Mouse (Mus musculus) hindlimb bud, embryonic 11.5 days (tissue): ENCODE results near the gene Trak1.

Experiments
- DNase-seq: peaks from one replicate; pipeline ENCODE4 v3.0.0-alpha.2; 2012; ENCODE audit warnings: low read depth, low spot score; ENCODE audit errors: extremely low spot score

Trak1 gene

DNA sequence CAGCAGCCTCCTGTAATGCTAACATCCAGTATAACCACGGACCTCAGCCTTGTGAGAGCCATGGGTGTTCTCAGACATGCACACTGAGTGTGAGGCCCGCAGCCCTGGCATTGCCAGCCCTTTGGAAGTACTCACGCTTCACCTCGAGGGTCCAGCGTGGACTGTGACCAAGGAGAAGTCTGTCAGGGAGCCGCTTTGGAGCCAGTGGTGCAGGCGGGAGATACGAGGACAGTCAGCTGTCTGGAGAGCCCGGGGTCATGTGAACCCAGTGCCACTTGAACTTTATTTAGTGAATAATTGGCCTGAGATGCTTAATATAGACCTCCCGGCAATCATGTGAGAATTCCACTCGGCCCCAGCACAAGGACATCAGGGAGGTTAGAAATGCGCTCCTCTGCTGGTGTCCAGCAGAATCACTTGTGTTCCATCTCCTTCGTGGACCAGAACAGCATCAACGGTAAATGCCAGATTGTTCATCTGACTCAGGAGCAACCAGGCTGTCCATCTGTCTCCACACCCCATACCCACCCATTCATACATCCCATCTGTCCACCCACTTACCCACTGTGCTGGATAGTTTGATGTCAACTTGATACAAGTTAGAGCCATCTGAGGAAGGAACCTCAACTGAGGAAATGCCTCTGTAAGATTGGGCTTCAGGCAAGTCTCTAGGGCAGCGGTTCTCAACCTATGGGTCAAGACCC, 48.3 kb downstream of the Trak1 start:
- no peak for DNase-seq

DNA sequence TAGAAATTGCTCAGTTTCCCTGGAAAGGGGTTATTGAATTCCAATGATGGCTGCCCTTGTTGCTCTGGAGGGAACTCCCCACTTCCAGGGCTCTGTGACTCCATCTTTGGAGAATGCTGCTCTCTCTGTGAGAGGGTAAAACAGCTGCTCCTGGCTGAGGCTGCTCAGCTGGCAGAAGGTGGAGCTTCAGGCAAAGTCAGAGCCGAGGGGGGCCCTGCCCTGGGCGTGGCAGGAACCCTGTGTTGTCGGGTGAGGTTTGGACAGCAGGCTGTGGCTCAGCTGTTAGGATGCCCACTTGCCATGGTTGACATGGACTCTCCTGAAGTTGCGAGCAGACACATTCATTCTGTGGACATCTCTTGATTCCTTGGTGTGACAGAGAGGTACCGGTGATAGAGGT, 49.3 kb downstream of the Trak1 start:
- no peak for DNase-seq

DNA sequence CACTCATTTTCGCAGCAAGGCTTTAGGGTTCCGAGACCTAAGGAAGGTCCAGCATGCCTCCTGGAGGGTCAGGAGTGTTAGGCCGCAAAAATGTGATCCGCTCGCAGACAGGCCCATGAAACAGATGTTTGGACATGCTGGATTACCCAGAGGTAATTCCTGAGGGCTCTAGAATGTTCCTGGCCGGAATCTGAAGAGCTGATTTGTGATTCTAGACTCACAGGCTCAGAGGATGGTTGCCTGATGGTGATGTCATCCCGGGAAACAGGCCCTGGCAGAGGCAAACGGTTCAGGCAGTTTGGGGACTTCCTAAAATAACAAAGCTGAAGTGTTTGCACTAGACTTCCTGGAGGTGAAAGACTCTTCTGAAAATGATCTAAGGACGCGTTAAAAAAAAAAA, 50.7 kb downstream of the Trak1 start:
- DNase-seq, result no peak

DNA sequence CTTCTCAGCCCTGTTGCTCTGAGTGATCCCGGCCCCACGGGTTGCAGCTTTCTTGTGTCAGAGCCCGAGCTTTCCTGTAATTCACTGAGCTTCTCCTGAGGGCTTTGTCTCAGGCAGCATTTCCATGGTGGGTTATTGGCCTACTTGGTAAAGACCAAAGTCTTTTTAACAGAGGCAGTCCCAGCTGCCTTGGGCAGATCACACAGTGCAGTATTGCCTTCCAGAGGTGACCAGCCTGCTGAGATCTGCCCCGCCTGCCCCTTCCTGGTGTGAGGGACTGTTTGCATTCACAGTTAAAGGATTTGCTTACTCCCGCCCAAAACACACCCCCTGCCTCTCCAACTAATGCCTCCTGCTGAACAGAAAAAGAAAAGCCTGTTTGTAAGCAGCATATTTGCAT, 51.2 kb downstream of the Trak1 start:
- no peak for DNase-seq

DNA sequence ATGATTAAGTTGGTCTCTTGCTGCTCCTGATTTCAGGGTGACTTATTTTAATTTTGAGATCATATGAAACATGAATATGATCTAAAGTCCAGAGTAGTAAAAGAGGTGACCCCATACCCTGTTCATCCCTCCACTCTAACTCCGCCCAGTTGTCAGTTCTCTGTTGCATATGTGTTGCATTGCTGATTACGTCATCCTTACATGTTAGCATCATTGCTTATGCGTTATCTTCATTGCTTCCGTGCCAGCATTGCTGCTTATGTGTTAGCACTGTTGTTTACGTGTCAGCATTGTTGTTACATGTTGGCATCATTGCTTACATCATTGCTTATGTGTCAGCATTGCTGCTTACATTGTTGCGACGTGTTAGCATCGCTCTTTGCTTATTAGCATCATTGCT, 51.8 kb downstream of the Trak1 start:
- no peak for DNase-seq

DNA sequence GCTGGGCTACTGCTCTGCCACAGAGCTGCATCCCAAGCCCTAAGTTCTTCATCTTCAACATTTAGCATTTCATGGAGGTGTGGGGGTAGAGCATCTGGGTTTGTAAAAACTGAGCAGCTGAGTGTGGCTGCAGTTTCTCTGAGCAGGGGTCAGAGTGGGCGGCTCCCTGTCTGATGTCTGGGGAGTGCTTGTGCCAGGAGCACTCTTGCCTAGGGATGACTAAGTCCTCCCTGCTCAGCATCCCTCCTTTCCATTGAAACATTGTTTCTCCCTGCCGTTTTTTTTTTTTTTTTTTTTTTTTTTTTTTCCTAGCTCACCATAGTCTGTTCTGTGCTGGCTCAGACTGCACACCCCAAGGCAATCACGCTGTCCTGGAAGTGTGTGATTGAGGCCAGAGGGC, 53.3 kb downstream of the Trak1 start:
- DNase-seq, result no peak

DNA sequence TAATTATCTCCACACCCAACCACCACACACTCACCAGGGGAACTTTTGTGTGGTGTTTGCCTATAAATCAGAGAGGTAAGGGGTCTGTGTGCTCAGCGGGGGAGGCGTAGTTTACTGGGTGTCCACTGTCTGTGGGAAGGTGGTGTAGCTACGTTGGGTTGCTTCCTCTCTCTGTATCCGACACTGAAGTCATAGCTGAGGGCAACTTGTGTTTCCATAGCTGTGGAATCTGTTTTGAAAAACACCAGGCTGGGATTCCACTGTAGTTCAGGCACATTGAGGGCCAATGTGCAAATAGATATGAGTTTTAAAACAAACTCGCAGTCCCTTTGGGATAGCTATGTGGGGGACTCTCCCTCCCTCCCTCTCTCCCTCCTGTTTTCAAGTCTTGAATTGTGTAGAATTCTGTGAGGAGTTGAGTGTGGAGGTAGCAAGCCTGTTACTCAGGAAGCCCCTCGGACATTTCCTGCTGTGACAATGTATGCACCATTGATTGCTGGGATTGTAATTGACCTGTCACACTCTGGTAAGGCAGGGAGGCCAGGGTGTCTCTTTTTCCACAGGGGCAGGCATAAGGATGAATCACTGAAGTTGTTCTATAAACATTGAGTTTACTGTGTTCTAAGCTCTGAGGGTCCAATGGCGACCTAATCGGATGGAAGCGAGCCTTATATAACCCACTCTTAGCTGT, 54.2 kb downstream of the Trak1 start:
- DNase-seq, result no peak

DNA sequence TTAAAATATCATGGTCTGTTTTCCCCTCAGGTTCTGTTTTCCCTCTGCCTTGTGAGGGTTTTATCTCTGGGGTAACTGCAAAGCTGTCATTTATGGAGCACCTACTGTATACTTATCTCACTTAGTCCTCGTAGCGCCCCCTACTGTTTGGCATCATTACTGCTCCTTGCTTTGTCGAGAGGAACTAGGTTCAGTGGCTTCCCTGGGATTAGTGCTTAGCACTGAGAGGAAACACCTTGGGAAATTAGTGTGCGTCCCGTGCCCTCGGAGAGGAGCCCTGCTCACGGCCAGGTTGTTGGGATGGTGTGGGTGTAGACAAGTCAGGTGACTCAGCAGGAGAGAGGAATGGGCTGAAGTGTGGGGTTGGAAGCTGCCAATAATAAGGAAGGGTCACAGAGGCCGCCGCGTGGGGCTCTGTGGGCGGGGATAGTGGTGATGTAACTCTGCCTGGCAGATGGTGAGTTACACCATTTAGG, 54.9 kb downstream of the Trak1 start:
- no peak for DNase-seq

DNA sequence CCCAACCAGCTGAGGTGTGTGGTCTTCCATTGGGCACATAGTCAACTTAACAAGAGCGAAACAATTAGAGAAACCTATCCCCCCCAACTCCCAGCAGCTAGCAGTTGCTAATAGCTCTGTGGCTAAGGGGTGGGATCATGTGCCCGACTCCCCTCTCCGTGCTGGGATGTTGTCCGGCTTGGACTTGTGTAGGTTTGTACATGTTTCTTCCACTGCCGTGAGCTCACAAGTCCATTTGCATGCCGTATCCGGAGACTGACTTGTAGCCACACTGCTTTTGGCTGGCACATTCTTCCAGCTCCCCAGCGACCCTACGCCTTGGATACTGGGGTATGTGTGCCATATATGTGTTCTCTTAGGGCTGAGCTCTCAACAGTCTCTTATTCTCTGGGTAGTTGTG, 55.4 kb downstream of the Trak1 start:
- no peak for DNase-seq

DNA sequence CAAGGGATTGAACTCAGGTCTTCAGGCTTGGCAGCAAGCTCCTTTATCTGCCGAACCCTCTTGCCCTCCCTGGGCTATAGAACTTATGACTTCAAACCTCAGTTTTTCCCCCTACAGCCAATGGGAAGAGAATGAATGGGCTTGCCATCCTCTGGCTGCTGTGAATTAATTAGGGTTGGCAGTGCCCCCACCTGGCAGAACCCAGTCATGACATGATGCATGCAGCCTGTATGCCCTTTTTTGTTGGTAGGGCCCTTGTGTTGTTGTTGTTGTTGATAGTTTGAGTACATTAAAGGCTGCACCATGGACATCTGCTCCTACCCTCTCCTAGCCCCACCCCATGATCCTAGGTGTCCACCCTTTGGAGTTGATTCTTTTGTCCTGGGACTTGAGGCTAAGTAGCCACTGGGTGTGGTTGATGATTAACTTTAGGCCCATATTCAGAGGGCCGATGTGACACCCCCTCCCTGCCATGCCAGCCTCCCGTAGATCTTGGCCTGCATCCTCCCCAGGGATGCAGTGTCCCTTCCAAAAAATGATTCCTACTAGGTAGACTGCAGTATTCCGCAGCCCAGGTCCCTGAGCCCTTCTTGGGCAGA, 57.6 kb downstream of the Trak1 start:
- DNase-seq, result no peak

DNA sequence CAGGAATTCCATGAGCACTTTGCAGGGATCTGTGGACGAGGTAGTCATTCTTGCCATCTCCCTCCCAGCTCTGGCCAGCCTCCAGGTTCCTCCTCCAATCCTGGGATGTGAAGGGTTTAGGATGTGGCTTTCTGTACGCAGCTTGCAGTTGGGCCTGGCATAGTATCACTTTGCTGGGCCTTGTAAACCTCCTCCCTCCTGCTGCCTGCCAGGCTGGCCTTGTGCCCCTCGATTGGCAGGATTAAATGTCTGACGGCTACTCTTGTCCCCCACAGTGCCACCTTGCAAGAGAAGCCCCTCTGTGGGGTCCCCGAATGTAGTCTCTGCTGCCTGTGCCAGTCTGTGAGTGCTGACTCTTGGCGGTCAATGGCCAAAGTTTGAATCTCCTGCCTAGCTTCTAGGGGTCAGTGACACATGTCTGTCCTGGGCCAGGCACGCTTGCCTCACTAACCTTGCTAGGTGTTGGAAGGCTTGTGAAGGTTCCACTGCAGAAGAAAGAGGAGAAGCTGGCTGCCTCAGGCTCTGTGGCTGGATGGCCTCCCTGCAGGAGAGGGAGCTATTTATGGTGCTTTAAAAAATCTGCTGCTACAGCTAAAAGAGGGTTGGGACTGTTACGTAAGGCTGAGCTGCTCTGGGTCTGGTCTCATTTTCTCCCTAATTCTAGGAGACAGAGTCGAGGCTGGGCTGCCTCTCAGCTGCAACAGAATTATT, 58.3 kb downstream of the Trak1 start:
- DNase-seq, result no peak

DNA sequence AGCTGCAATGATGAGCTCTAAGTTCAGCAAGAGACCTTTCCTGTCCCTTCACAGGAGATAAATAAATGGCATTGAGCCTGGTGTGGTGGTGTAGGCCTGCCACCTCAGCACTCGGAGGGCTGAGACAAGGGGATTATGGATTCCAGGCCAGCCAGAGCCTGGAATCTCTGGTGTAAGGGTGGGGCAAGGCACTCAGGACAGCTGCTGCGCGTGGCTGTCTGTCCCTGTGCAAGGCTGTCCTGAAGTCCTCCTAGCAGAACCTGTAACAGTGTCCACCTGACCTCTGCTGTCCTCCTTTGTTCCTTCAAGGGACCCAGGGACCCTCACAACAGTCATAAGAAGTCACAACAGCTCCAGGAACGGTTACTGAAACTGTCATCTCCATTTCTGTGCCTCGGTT, 59.8 kb downstream of the Trak1 start:
- no peak for DNase-seq

DNA sequence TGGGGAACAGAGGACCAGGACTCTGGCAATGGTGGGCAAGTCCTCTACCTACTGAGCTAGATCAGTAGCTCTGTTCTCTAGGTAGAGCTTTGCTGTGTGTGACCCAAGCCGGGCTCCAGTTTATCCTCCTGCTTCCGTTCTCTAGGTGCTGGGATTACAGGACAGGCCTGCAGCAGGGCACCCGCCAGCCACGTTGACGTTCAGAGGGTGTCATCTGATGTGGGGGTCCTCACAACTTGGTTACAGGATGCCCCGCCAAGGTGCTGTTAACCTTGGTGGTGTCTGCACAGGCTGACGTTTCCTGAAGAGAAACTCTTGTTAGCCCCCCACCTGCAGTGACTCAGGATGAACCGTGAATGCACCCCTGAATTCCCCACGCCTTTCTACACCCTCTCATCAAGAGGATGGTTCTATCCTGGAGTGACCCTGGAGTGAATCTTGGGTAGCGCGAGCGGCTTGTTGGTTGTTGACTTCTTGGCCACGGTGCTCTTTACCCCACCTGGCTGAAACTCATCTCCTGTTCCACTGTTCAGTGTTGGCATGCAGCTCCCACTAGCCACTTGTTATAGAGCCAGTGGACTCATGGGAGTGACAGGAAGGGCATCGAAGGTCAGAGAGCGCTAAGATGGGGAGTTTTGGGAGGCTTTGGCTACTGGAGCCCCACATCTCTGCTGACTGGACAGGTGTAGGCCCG, 60.4 kb downstream of the Trak1 start:
- no peak for DNase-seq

DNA sequence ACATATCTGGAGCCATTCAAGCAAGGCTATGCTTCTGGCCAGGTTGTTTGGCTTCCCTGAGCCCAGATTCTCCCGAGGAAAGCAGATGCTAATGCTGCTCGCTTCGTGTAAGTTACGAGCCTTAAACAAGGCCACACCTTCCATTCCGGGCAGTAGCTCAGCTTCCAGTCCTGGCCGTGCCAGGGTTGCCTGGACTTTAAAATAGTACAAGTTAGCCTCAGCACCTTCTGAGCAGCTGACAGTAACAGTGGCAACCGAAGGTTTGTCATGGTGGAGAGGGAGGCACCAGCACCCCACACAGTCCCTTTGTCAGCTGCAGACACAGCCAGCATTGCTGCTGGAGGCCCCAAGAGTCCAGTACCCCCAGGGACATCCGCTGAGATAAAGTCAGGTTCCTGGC, 61.1 kb downstream of the Trak1 start:
- DNase-seq, result no peak

DNA sequence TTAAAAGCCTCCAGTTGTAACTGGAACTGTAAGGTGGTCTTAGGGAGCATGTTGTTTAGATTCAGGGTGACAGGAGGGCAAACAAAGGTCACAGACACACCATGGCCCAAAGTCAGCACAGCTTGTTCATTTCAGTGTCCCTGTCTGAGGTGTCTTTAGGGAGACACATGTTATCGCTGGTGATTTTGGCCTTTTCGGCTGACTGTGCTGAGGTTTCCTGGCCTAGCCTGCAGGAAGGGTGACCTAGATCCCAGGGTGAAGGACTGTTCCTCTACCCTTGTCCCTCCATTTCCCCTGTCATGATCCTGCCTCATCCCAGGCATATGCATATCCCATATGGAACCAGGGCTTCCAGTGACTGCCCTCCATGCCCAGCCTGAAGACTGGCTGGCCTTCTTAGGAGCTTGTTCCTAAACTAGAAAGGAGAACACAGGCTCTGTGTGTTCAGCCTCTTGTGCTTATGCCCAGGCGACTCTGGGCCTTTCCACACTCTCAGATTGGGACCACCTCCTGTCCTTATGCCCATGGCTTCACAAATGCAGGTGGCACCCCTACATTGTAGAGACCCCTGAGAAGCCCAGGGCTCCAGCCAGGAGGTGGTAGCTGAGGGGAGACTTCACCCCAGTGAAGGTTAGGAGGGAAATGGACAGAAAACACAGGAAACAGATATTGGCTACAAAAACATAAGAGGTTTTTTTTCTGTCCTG, 62.1 kb downstream of the Trak1 start:
- DNase-seq, result no peak

DNA sequence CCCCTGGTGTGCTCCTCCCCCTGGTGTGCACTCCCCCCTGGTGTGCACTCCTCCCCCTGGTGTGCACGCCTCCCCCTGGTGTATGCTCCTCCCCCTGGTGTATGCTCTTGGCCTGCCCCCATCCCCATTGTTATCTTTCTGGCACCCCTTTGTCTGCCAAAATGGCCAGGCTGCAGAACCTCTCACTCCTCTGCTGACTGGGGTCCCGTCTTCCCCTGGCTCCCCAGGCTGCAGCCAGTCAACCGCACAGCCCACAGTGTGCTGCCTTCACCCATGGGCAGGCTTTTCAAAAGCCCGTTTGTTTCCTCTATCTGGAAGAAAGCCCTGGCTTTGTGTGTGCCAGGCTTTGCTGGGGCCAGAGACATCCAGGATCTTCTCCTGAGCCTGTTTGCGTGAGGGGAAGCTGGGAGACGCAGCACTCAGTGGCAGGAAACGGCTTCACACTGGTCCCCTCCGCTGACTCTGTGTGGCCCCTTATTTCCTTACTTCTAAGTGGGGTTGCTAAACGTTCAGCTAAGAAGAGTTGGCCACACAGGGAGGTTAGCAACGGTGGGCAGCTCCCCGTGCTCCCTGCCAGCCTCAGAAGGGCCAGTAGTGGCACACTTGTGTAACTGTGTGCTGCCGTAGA, 63.1 kb downstream of the Trak1 start:
- DNase-seq, result no peak

DNA sequence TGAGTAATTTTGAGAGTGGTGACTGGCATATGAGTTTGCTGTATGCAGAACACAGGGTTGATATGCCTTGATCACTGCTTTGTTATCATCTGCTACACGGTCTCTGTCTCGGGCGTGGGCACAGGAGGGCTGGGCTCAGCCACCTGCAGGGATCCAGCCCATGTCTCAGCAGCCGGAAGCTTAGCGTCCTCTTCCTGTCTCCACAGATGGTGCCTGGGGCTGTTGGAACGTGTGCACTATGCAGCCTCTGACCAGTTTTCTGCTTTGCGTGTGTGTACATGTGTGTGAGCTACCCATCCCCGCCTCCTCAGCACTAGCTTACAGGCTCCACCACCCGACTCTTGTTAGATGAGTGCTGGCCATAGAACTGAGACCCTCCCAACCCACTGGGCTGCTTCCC, 63.7 kb downstream of the Trak1 start:
- DNase-seq, result no peak

DNA sequence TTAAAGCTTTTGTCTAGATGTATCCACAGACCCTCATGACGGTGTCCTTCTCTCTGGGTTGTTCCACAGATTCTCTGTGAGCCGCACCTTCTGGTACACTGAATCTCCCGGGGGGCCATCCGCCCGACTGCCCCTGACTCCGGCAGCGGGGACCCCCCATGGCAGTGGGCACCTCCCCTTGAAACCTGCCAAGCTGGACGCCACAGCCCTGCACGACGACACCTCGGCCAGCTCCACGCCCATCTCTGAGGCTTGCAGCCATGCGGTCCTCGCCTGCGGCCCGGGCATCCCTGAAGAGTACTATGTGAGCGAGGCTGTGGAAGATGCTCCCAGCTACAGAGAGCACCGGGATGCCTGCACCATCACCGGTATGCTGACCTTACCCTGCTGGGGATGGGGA, 66.6 kb downstream of the Trak1 start:
- DNase-seq, result no peak

DNA sequence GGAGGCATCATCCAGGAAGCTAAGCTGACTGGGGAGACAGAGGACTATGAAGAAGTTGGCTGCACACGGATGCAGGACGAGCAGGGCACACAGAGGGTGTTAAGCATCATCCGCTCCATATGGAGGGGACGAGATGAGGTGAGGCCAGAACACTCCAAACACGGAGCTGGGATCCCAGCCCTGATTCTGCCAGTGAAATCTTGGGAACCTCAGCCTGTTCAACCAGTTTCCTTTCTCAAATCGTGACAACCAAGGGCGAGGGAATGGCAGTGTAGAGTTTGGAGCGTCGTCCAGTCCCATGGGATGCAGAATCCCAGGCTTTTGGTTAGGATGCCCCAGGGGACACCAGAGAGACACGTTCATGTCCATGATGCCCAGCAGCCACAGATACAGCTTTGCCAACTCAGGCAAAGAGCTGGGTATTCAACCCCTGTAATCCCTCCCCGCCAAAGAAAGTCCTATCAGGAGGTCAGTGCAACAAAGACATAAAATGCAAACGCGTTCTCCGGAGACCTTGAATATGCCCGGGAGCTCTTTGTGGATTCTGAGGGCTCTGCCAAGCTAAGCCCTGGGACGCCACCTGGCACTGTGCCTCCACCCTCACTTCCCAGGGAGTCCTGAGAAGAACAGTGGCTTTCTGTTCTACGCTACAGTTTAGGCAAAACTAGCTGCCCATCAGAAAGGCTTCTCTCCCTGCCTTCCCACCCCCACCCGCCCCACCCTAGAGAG, 69.0 kb downstream of the Trak1 start:
- DNase-seq, result no peak
